Mouse (Mus musculus) E14TG2a.4 (cell line): Measurements from ENCODE around the gene Aurka.

Source experiments
- CTCF ChIP-seq: conservative IDR thresholded peaks from 2 replicates; pipeline ENCODE4 v1.5.1; 2014; ENCODE audit warnings: low read length
- NANOG ChIP-seq: IDR thresholded peaks from 2 replicates; pipeline ENCODE4 v1.6.1; 2014; ENCODE audit warnings: borderline replicate concordance, low read length, mixed read lengths

- TF ChIP-seq CTCF (no peak), NANOG (no peak)
Measured at GRCm38 (mm10) chr2:172381341-172381740, 11.0 kb upstream of the Aurka start.
